8 mouse cellular contexts compared by ENCODE assay signal in genomic region chr11:103359841-103360641, GRCm38 (mm10). TPM values are rescaled to one million over a fixed set of nuclear protein-coding genes. Genes with fewer than 3 reads are reported as not detected.
DNase-seq lines count a peak whose midpoint lies in the region; ATAC-seq and TF ChIP-seq lines count a peak whose summit lies in the region.

No protein-coding gene starts in this region.

- TF ChIP-seq CTCF in bone marrow, adult 2 months (IDR thresholded peaks at IDR 0.05; ENCODE audit: control insufficient read depth, insufficient read depth, low read length) = peak; percentile 67

- peak overlapping the region; percentile 47 for H3K4me3 ChIP-seq in bone marrow, adult 2 months (replicated peaks; ENCODE audit: control insufficient read depth, low read depth, low read length)
- peak overlapping the region; percentile 57 for H3K4me3 ChIP-seq in embryonic facial prominence, embryonic 14.5 days (ENCODE audit: low read depth, low read length)
- peak overlapping the region; percentile 60 for H3K4me3 ChIP-seq in heart, embryonic 12.5 days
- peak overlapping the region; percentile 48 for H3K4me3 ChIP-seq in kidney, embryonic 16.5 days (ENCODE audit: low read length)
- peak overlapping the region; percentile 54 for H3K4me3 ChIP-seq in liver, embryonic 13.5 days (replicated peaks)
- peak overlapping the region; percentile 46 for H3K4me3 ChIP-seq in stomach, embryonic 14.5 days (ENCODE audit: low read depth, low read length)

- no peaks in the 10 kb centered on the region for H3K36me3 ChIP-seq in embryonic facial prominence, embryonic 14.5 days (ENCODE audit: control insufficient read depth, insufficient read depth, low read length)
- no peaks in the 10 kb centered on the region for H3K36me3 ChIP-seq in heart, embryonic 12.5 days
- H3K36me3 ChIP-seq in kidney, embryonic 16.5 days (ENCODE audit: insufficient read depth, low read length) = no peaks in the 10 kb centered on the region
- no peaks in the 10 kb centered on the region for H3K36me3 ChIP-seq in liver, embryonic 13.5 days
- no peaks in the 10 kb centered on the region for H3K36me3 ChIP-seq in stomach, embryonic 14.5 days (ENCODE audit: control insufficient read depth, insufficient read depth, low read length)

- no peak for TF ChIP-seq POLR2A in bone marrow, adult 2 months (IDR thresholded peaks at IDR 0.05; ENCODE audit: borderline replicate concordance, control insufficient read depth, low read depth, low read length)

- H3K9ac ChIP-seq in embryonic facial prominence, embryonic 14.5 days (ENCODE audit: low read depth, low read length) = peak overlapping the region; percentile 74
- H3K9ac ChIP-seq in heart, embryonic 12.5 days = peak overlapping the region; percentile 77
- peak overlapping the region; percentile 77 for H3K9ac ChIP-seq in kidney, embryonic 16.5 days (replicated peaks; ENCODE audit: low read length)
- peak overlapping the region; percentile 54 for H3K9ac ChIP-seq in liver, embryonic 13.5 days
- peak overlapping the region; percentile 46 for H3K9ac ChIP-seq in stomach, embryonic 14.5 days (replicated peaks; ENCODE audit: low read depth, low read length)

- H3K27me3 ChIP-seq in embryonic facial prominence, embryonic 14.5 days (replicated peaks; ENCODE audit: control insufficient read depth, insufficient read depth, low read length) = peaks cover 53% of the 10 kb centered on the region
- peaks cover 79% of the 10 kb centered on the region for H3K27me3 ChIP-seq in heart, embryonic 12.5 days (replicated peaks)
- peaks cover 29% of the 10 kb centered on the region for H3K27me3 ChIP-seq in kidney, embryonic 16.5 days (ENCODE audit: insufficient read depth, low read length)
- peaks cover 74% of the 10 kb centered on the region for H3K27me3 ChIP-seq in liver, embryonic 13.5 days
- peaks cover 8% of the 10 kb centered on the region for H3K27me3 ChIP-seq in stomach, embryonic 14.5 days (ENCODE audit: control insufficient read depth, insufficient read depth, low read length)

- ATAC-seq in embryonic facial prominence, embryonic 14.5 days (ENCODE audit: low read depth) = peak; percentile 71
- peak; percentile 40; the same call in 1 of the 2 replicates for ATAC-seq in heart, embryonic 12.5 days (ENCODE audit: insufficient number of reproducible peaks, low FRiP score)
- ATAC-seq in kidney, embryonic 16.5 days (ENCODE audit: low FRiP score, low TSS enrichment) = peak; percentile 23; the same call in 1 of the 2 replicates
- peak; percentile 63 for ATAC-seq in liver, embryonic 13.5 days (ENCODE audit: low read depth)
- ATAC-seq in stomach, embryonic 14.5 days (ENCODE audit: insufficient number of reproducible peaks, insufficient read depth, low FRiP score, low read depth) = peak; percentile 38; the same call in 1 of the 2 replicates

- peaks cover 5% of the 10 kb centered on the region; the same call in 1 of the 2 replicates for H3K4me1 ChIP-seq in bone marrow, adult 2 months (ENCODE audit: control insufficient read depth, insufficient read depth, low read length)
- H3K4me1 ChIP-seq in embryonic facial prominence, embryonic 14.5 days (ENCODE audit: control insufficient read depth, insufficient read depth, low read length) = peaks cover 30% of the 10 kb centered on the region
- peaks cover 60% of the 10 kb centered on the region for H3K4me1 ChIP-seq in heart, embryonic 12.5 days (replicated peaks)
- H3K4me1 ChIP-seq in kidney, embryonic 16.5 days (ENCODE audit: insufficient read depth, low read length) = peaks cover 73% of the 10 kb centered on the region
- H3K4me1 ChIP-seq in liver, embryonic 13.5 days (replicated peaks) = peaks cover 49% of the 10 kb centered on the region
- peaks cover 15% of the 10 kb centered on the region; the same call in 1 of the 2 replicates for H3K4me1 ChIP-seq in stomach, embryonic 14.5 days (ENCODE audit: control insufficient read depth, insufficient read depth, low read length)

- WGBS in bone marrow, adult 2 months = 8% methylated on average over 60 of the region's 60 CpGs
- 2% methylated on average over 30 of the region's 60 CpGs for WGBS in embryonic facial prominence, embryonic 14.5 days
- 2% methylated on average over 58 of the region's 60 CpGs for WGBS in heart, embryonic 12.5 days
- WGBS in kidney, embryonic 16.5 days = 1% methylated on average over 60 of the region's 60 CpGs
- WGBS in liver, embryonic 13.5 days (ENCODE audit: insufficient replicate concordance) = 3% methylated on average over 60 of the region's 60 CpGs
- 2% methylated on average over 60 of the region's 60 CpGs for WGBS in stomach, embryonic 14.5 days

- H3K9me3 ChIP-seq in embryonic facial prominence, embryonic 14.5 days (ENCODE audit: control insufficient read depth, low read length) = no peaks in the 10 kb centered on the region
- H3K9me3 ChIP-seq in heart, embryonic 12.5 days (replicated peaks) = no peaks in the 10 kb centered on the region
- H3K9me3 ChIP-seq in kidney, embryonic 16.5 days (ENCODE audit: low read length) = no peaks in the 10 kb centered on the region
- H3K9me3 ChIP-seq in liver, embryonic 13.5 days (replicated peaks) = no peaks in the 10 kb centered on the region
- H3K9me3 ChIP-seq in stomach, embryonic 14.5 days (ENCODE audit: control insufficient read depth, low read depth, low read length) = no peaks in the 10 kb centered on the region

- DNase-seq in B cell, adult 2 months = peak; percentile 90 to 92
- DNase-seq in embryonic facial prominence, embryonic 14.5 days (ENCODE audit: low spot score) = peak; percentile 87
- peak; percentile 69 for DNase-seq in liver, embryonic 13.5 days
- peak; percentile 88 for DNase-seq in neural tube, embryonic 10.5 days (ENCODE audit: extremely low spot score, low spot score)

- H3K4me2 ChIP-seq in embryonic facial prominence, embryonic 14.5 days (ENCODE audit: low read depth, low read length) = peak overlapping the region; percentile 75
- peak overlapping the region; percentile 89 for H3K4me2 ChIP-seq in heart, embryonic 12.5 days
- peak overlapping the region; percentile 95 for H3K4me2 ChIP-seq in kidney, embryonic 16.5 days (replicated peaks; ENCODE audit: low read depth, low read length)
- H3K4me2 ChIP-seq in liver, embryonic 13.5 days = peak overlapping the region; percentile 75
- peak overlapping the region; percentile 74 for H3K4me2 ChIP-seq in stomach, embryonic 14.5 days (replicated peaks; ENCODE audit: low read depth, low read length)

- peak overlapping the region; percentile 72 for H3K27ac ChIP-seq in bone marrow, adult 2 months (ENCODE audit: control insufficient read depth, insufficient read depth, low read depth, low read length, poor library complexity)
- H3K27ac ChIP-seq in embryonic facial prominence, embryonic 14.5 days (replicated peaks; ENCODE audit: low read depth, low read length) = no peak overlapping the region; the same call in 1 of the 2 replicates
- H3K27ac ChIP-seq in heart, embryonic 12.5 days (ENCODE audit: poor library complexity, severe bottlenecking) = no peak overlapping the region
- H3K27ac ChIP-seq in kidney, embryonic 16.5 days (ENCODE audit: low read length) = peak overlapping the region; percentile 57; the same call in 1 of the 2 replicates
- no peak overlapping the region for H3K27ac ChIP-seq in liver, embryonic 13.5 days
- H3K27ac ChIP-seq in stomach, embryonic 14.5 days (ENCODE audit: low read length) = no peak overlapping the region

RNA-seq across cellular contexts. Expression of gene Arhgap27, which starts 3.5 kb away (rescaled TPM):
- 14.2 and 47.3 TPM in 2 replicates for polyA plus RNA-seq in bone marrow, adult 2 months (2011; ENCODE audit: insufficient read depth, insufficient read length, low replicate concordance, missing spikeins)
- 8.6 and 9.4 TPM in 2 replicates for polyA plus RNA-seq in embryonic facial prominence, embryonic 14.5 days (2014; fragmentation: Nextera tagmentation; extraction: Ambion mirVana)
- 6.7 and 8.9 TPM in 2 replicates for polyA plus RNA-seq in heart, embryonic 12.5 days (2016; fragmentation: Nextera tagmentation; extraction: Ambion mirVana)
- 17.8 and 18.7 TPM in 2 replicates for polyA plus RNA-seq in kidney, embryonic 16.5 days (2015; fragmentation: Nextera tagmentation; extraction: Ambion mirVana)
- 1.6 and 1.8 TPM in 2 replicates for polyA plus RNA-seq in liver, embryonic 13.5 days (2015; fragmentation: Nextera tagmentation; extraction: Ambion mirVana)
- 13.2 and 16.4 TPM in 2 replicates for polyA plus RNA-seq in stomach, embryonic 14.5 days (2014; fragmentation: Nextera tagmentation; extraction: Ambion mirVana)

RNA-seq across cellular contexts. Expression of gene Plekhm1, which starts 52.4 kb away (rescaled TPM):
- 12.5 and 23.7 TPM in 2 replicates for polyA plus RNA-seq in bone marrow, adult 2 months (2011; ENCODE audit: insufficient read depth, insufficient read length, low replicate concordance, missing spikeins)
- 8.1 and 8.7 TPM in 2 replicates for polyA plus RNA-seq in embryonic facial prominence, embryonic 14.5 days (2014; fragmentation: Nextera tagmentation; extraction: Ambion mirVana)
- 7.4 and 7.5 TPM in 2 replicates for polyA plus RNA-seq in heart, embryonic 12.5 days (2016; fragmentation: Nextera tagmentation; extraction: Ambion mirVana)
- 9.2 and 10.3 TPM in 2 replicates for polyA plus RNA-seq in kidney, embryonic 16.5 days (2015; fragmentation: Nextera tagmentation; extraction: Ambion mirVana)
- 2.8 and 3.8 TPM in 2 replicates for polyA plus RNA-seq in liver, embryonic 13.5 days (2015; fragmentation: Nextera tagmentation; extraction: Ambion mirVana)
- 7.5 and 9.2 TPM in 2 replicates for polyA plus RNA-seq in stomach, embryonic 14.5 days (2014; fragmentation: Nextera tagmentation; extraction: Ambion mirVana)

Comparison
In these comparisons a context has a peak if more than half of its experiments do, and no peak if none do; other contexts are left out.
1. H3K27ac ChIP-seq: peak in bone marrow, adult 2 months (single experiment) and kidney, embryonic 16.5 days (single experiment); none in embryonic facial prominence, embryonic 14.5 days (single experiment), heart, embryonic 12.5 days (single experiment), liver, embryonic 13.5 days (single experiment) and stomach, embryonic 14.5 days (single experiment).
2. Peak in every context shown above with its lines, with median percentiles within 50 percentile points of each other: DNase-seq, H3K4me3 ChIP-seq, ATAC-seq, H3K4me2 ChIP-seq and H3K9ac ChIP-seq.